Mouse (Mus musculus) right cerebral cortex, adult 18-20 months (tissue): Measurements from ENCODE around the gene Papss1.
"Not testable (repeated sequence)": the region's sequence is repeated elsewhere in the genome, so short reads cannot be mapped to it uniquely, and the experiment has no call there.

Source experiments
- DNase-seq: peaks from one replicate; pipeline ENCODE4 v3.0.0; 2022; ENCODE audit warnings: mixed read lengths

Gene Papss1

DNA sequence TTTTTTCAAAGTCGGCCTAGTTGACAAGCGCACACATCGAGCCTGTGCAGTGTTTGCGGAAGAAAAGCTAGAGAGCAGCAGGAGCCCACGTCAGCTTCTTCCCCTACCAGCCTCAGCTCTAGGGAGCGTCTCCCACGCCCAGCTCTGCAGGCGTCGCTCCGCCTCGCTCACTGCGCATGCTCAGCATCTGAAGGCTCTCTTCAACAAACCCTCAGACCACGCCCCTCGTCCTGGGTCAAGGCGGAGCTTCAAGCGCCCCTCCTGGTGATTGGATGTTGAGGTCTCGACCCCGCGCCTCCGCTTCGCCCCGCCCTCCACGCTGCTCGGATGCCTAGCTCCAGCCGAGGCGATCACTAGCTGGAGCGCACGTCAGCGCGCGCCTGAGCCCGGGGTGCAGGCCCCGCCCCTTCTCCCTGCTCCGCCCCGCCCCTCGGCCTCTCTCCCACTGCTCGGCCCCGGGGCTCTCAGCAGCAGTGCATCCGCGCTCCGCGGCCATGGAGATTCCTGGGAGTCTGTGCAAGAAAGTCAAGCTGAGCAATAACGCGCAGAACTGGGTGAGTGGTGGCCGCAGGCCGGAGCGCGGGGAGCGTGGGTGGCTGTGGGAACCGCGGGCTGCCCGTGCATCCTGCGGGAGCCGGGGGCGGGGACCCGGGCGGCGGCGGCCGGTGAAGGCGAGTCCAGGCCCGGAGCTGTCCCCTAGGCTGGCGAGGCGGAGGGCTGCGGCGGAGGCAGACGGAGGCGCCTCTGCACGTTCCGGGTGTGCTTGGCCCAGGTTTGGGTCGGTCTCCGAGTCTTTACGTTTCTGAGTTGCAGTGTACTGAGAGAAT, at the start of gene Papss1:
Papss1 (plus strand) TSS at position 339 of the 827 bp plus-strand sequence.
- peak; percentile 100 for DNase-seq

DNA sequence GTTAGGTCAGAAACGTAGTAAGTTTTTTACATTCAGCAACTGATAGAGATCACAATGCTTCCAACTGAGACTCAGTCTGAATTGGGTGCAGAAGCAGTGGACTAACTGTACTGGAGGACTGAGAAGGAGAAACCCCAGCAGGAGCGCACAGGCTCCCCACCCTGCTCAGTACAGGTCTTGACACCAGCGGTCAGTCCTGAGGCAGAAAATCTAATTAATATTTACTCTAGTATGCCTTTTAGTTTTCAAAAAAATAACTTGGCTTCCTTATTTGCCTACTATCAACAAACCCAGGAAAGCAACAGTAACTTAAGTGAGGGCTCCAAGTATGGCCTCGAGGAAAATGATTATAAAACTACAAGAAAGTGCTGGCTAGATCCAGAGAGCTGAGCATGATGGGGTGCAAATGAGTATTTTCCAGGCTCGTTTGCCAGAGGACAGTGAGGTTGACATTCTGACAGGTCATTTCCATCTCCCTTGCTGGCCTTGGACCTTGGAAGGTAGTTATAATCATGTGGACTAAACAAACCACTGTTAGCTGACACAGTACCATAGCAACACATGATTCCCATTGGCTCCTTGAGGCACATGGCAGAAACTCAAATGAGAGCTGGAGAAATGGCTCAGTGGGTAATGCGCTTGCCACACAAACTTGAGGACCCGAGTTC, 48.1 kb upstream of the Papss1 start:
- no peak for DNase-seq

DNA sequence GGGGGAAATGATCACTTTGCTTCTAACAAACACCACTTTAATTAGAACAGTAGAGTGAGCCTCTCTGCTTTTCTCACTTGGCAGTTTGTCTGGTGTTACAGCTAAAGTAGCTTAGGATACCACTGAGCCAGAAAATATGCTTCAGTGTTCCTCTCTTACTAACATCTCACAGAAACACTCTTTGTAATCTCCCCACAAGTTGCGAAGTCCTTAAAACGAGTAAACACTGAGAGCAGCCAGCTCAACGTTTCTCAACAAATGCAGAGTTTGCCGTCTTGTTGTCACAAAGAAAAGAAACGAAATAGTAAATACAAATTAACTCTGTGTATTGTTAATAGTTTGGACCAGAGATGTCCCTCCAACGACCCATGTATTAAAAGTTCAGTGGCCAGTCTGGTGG, 46.8 kb upstream of the Papss1 start:
- no peak for DNase-seq

DNA sequence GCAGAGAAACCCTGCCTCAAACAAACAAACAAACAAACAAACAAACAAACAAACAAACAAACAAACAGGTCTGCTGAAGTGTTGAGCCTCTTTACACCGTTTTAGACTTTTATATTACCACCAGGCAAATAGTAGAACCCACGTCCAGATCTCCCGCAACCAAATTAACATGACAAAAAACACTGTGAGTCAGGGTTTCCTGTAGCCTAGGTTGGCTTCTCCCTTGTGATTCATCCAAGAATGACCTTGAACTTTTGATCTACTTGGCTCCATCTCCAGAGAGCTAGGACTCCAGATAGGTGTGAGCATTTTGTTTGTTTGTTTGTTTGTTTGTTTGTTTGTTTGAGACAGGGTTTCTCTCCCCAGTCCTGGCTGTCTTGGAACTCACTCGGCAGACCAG, 43.4 kb upstream of the Papss1 start:
- no peak for DNase-seq

DNA sequence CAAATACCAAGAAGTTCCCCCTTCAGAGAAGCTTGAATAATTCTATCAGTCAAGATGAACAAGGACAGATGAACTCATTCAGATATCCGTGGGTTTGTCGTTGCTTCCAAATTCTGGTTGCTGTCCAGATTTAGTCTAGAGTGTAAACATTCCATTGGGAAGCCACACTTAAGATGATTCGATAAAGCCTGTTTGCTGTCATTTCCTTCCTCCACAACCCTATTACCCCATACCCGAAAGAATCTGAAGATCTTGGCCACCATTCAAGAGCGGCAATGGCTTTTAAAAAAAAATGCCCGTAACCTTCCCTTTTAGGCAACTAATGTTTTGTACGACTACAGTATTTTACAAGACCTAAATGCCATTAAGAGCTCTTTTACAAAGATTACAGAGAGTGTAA, 42.3 kb upstream of the Papss1 start:
- DNase-seq, result no peak

DNA sequence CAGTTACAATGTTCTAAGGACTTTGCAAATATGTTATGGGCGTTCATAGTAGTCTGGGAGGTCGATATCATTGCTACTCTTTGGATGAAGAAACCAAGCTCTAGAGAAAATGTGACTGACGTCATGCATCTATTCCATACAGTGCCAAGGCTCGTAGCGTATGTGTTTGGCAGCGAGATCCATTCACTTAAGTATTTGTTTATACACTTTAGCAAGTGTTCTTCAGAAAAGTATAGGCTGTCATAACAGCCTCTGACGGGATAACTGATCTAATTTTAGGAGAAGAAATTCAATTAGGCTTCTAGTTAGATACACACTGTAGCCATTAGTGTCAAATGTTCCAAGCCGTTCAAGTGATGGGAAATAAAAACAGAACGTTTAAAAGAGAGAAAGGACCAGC, 40.8 kb upstream of the Papss1 start:
- DNase-seq, result no peak

DNA sequence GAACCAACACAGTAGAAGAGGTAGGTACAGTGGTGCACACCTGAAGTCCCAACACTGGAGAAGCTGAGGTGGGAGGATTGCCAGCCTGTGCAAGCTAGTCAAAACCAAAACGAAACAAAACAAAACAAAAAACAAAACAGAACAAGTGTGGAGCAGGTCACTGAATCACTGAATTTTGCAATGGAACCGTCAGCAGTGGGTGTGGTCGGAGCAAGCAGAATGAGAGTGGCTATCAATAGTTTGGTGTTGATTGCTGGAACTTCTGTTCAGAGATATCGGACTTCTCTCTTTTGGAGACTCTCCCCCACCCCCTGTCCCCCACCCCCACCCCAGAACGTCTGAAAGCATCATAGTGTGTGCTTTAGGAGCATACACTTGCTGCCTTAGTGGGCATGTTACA, 40.4 kb upstream of the Papss1 start:
- no peak for DNase-seq

DNA sequence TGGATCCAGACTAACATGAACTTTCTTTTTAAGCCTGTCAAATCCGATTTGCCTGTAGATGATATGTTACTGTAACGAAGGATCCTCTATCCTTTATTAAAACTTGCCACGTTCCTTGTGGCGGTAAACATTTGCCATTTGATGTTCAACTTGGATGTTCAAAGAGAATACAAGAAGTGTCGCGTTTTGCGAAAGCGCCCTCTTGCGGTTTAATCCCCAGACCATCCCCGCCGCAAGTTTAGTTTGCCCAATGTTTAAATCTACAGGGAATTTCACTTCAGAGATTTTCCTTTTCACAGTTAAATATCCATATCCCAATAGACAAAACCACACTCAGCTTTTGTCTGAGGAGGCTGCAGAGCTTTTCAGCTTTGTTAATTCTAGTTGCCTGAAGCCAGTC, 39.8 kb upstream of the Papss1 start:
- peak; percentile 26 for DNase-seq

DNA sequence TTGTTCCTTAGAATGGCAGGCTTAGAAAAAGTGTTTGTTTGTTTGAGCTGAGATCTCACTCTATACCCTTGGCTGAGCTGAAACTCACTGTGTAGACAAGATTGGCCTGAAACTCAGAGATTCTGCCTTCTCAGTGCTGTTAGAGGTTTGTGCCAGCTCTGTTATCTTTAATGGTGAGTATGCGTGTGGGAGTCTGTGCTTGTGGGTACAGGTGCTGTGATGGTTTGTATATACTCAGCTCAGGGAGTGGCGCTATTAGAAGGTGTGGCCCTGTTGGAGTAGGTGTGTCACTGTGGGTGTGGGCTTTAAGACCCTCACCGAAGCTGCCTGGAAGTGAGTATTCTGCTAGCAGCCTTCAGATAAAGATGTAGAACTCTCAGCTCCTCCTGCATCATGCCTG, 39.3 kb upstream of the Papss1 start:
- DNase-seq, result no peak

DNA sequence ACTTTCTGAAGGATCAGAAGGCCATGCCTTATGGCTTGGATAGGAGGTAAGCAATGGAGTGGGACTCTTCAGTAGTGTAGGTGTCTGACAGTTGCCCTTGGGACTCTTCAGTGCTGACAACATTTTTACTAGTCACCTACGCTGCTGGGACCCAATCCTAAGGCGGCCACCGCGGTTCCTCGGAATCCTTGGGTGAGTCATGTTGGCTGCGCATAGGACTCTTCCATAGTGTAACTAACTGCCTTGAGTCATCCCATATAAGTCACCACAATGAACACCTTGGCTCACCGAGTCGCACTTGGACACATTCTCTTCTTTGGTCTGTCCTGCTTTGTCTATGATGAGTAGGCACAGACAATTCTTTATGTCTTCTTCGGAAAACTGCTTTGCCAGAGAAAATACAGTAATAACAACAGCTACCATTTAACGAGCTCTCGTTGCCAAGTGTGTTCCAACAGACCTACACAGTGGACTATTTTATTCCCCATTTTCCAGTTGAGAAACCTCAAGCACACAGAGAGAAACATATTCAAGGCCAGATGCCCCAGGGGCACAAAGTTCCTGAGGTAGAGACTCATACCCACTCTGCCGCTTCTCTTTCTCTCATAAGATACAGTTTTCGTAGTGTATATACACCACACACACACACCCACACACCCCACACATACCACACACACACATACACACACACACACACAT, 23.2 kb upstream of the Papss1 start:
- DNase-seq, result no peak

DNA sequence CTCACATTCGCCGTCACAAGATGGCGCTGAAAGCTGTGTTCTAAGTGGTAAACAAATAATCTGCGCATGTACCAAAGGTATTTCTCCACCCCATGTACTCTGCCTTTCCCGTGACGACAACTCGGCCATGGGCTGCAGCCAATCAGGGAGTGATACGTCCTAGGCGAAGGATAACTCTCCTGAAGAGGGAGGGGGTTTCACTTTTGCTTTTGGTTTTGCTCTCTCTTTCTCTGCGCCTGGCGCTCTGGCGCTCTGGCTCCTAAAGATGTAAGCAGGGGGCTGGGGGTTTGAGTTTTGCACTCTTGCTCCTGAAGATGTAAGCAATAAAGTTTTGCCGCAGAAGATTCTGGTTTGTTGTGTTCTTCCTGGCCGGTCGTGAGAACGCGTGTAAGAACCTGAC, 17.0 kb upstream of the Papss1 start:
- not testable (repeated sequence) for DNase-seq

DNA sequence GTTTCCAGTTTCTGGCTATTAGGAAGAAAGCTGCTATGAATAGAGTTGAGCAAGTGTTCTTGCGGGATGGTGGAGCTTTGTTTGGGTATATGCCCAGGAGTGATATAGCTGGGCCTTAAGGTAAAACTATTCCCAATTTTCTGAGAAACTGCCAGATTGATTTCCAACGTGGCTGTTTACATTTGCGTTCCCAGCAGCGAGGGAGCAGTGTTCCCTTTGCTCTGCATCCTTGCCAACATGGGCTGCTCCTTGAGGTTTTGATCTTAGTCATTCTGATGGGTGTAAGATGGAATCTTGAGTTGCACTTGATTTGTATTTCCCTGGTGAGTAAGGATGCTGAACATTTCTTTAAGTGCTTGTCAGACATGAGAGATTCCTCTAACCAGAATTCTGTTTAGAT, 14.5 kb upstream of the Papss1 start:
- no peak for DNase-seq

DNA sequence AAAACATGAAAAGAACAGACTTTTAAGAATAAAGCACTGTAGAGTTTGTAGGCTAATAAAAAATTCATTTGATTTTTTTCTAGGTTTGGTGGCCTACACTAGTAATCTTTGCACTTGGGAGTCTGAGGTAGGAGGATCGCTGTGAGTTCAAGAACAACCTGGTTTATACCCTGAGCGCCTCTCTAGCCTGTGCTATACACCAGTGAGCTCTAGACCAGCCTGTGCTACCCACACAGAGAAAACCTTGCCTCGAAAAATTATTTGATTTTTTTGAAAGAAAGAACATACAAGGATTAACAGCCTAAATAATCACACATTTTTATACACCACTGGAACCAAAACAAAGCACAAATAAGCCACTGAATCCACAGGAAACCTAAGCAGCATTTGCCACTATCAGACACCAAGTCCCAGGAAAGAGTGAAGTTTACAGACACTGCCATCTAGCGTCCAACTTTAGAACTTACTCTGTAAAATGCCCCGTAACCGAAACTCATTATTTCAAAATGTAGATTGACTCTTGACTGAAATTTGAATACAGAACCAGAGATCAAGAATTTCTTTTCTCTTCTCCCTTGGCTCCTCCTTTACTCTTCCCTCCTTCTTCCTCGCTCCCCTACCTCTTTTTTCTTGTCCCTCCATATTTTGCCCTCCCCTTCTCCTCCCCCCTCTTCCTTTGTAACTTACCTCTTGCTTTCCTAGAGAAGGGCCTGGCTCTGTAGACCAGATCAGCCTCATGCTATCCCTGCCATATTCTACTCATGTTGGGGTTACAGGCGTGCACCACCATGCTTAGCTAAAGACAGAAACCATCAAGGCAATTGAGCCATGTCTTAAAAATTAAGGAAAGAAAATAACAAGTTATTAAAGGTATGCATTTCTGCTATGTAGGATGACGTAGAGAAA, 12.0 kb upstream of the Papss1 start:
- peak; percentile 39 for DNase-seq

DNA sequence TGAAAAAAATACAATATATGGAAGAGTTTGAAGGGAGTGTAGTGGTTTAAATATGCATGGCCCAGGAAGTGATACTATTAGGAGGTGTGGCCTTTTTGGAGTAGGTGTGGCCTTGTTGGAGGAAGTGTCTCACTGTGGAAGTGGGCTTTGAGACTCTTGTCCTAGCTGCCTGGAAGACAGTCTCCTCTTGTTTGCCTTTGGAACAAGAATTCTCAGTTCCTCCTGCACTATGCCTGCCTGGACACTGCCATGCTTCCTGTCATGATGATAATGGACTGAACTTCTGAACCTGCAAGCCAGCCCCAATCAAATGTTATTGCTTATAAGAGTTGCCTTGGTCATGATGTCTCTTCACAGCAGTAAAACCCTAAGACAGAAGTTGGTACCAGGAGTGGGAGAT, 8.8 kb upstream of the Papss1 start:
- DNase-seq, result no peak

DNA sequence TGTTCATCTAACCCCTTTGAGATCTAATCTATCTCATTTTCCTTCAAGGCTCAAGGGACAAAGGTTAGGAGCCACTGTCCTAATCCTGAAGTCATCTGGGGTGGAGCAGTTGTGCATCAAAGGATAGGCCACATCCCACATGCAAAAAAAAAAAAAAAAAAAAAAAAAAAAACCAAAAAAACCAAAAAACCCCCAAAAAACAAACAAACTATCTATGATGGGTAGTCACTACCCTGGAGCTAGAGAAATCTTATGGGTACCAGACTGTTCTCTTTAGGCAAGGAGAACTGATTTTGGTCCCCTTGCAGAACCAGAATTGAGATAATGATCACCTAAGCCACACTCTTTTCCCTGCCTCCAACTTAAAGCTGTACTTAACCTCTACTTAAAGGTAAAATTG, 3.0 kb upstream of the Papss1 start:
- no peak for DNase-seq

DNA sequence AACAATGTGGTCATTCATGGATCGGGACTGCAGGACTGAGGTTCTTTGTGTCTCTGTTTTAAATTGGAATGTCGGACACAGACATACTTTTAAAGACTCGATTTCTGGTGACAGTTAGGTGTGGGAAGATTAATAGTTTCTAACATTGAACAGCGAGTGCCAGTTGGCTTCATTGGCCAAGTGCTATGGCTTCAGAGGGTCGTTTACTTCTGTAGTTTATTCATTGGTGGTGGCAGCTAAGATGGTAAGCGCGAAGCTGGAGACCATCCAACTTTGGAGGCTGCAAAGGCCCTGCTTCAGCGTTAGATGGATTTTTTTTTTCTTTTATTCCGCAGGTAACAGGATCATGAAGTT, 666 bp downstream of the Papss1 start:
- no peak for DNase-seq

DNA sequence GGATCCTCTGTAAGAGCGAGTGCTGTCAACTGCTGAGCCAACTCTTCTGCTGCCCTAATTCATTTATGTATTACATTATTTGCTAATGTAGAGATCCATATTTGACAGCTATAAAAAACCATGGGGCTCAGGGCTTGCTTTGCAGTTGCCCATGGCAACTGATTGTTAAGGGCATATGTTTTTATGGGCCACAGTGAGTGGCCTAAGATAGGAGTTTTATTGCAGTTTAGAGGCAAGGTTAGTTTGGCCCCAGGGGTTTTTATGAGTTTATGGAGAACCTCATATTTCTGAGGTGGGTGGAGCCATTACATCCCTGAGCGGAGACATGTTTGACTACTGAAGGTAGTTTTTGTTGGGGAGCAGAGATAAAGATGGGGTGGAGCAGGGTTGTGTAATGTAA, 1.7 kb downstream of the Papss1 start:
- DNase-seq, result no peak

DNA sequence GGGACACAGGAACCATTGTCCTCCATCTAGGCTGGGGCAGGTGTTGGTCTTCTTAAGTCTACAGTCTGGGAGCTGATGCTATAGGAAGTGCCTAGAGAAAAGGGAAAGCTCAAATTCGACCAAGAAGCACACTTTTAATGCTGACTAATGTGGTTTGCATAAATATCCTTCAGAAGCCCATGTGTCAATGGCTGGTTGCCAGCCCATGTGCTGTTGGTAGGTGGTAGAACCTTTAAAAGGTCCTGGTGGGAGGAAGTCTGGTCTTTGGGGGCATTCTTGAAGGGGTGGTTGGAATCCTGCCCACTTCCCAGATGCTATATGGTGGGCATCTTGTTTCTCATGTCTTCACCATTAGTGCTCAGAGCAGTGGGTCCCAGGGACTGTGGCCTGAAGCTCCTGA, 5.9 kb downstream of the Papss1 start:
- DNase-seq, result no peak

DNA sequence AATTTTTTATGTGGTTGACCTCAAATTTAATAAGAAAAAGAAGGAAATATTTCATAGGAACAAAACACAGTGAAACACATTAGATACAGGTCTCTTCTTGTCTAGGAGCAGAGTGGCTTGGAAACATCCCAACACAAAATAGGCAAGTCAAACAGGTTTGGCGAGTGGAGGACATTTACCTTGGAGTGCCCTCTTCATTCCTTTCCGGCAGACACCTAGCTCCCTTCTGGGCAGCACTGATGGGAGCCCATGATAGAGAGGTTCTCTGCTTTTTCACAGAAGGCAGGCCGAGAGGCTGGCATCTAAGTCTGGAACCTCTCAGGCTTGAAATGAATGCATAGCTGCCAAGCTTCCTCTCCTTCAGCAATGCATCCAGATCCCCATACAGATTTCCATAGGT, 9.0 kb downstream of the Papss1 start:
- DNase-seq, result no peak

DNA sequence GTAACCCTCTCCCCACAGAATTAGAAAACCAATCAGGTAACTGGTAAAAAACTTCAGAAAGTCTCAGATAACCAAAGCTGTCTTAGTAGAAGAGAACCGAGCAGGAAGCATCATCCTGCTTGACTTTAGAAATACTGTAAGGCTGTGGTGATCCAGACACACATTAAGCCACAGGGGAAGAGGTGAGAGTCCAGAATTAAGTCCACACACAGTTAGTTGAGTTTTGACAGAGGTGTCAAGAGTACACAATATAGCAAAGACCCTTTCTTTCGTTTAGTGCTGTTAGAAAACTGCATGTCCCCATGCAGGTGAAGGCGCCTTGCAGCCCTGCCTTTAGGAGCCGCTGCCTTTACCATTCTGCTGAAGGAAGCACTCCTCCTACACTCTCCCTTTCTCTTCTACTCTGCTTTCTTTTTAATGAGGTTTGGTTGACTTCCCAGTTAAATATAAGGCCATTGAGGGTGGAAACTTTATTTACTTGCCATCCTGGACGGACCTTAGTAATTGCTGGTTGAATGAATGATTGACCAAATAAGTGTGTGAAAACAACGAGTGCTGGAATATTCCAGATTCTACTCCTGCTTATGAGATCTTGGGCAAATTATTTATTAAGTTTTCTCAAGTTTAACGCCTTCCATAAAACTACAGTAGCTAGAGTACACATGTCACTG, 14.0 kb downstream of the Papss1 start:
- DNase-seq, result no peak

DNA sequence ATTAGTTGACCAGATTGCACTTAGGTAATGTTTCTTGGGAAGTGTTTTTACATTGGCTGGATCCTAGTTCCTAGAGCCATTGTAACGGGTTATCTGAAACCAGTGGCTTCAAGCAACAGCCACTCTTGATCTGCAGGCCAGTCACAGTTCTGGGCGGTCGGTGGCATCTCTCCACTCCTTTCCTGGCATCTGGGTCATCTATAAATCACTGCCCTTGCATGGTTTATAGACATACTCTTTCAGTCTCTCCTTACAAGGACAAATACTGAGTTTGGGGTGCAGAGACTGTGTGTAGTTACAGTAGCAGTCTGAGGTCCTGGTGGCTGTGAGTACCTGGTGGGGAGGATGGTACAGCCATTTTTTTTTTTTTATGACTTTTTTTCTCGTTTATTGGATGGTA, 15.5 kb downstream of the Papss1 start:
- DNase-seq, result no peak

DNA sequence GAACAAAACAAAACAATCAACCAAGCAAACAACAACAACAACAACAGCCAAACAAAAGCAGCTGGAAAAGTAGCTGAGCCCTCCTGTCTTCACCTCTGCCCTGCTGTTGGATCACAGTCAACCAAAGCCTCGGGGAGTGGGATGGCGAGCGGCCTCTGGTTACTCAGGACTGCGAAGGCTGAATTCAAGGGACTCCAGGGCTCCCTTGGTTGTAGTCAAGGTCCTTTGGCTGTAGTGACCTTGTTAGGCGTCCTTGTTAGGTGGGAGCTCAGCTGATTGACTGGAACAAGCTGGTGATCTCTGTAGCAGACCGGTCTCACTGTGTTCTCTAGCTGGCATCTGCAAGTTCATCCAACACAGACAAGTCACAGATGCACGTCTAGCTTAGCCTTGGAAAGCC, 16.5 kb downstream of the Papss1 start:
- no peak for DNase-seq

DNA sequence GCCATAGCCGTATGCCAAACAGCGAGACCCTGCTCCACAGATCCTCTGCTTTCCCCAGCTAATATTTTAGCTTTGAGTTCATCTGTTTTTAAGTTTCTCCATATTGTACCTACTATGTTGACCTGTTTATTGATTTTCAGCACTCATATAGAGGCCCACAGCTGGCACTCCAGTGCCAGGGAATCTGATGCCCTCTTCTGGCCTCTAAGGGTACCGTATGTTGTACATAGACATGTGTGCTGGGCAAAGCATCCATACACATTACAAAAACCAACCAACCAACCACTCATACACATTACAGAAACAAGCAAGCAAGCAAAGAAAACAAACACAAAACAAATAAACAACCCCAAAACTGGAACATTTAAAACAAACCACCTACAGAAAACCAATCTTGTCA, 22.2 kb downstream of the Papss1 start:
- DNase-seq, result no peak
